Mouse (Mus musculus) mature B cell (primary cell): ENCODE data around the gene Tnk2.

Experiments used
- in situ Hi-C: fragments of 300-500 bp; cut with MboI; formaldehyde crosslinking; loops from 2 replicates; pipeline ENCODE4 v1.14.3; 2019

Tnk2 gene

GRCm38 (mm10) chr16:32643661-32644061, at the start of gene Tnk2:
Gene Tnk2, plus strand, starts transcription at chr16:32643874.
- in situ Hi-C loops = no loop called here

GRCm38 (mm10) chr16:32593916-32594315, 49.8 kb upstream of the Tnk2 start:
- in situ Hi-C loops = no loop called here

GRCm38 (mm10) chr16:32594701-32595100, 49.0 kb upstream of the Tnk2 start:
- in situ Hi-C loops = no loop called here

- in situ Hi-C loops = no loop called here
These were observed 48.4 kb upstream of the Tnk2 start for GRCm38 (mm10) chr16:32595142-32595855.

- in situ Hi-C loops = no loop called here
These were observed 45.7 kb upstream of the Tnk2 start for GRCm38 (mm10) chr16:32597909-32598381.

GRCm38 (mm10) chr16:32599151-32599550, 44.5 kb upstream of the Tnk2 start:
- in situ Hi-C loops = no loop called here

- in situ Hi-C loops = no loop called here
These were observed 41.4 kb upstream of the Tnk2 start for GRCm38 (mm10) chr16:32602193-32602685.

- in situ Hi-C loops = loop anchor here (5.0 kb wide), 1 partner anchor 90 kb away; no protein-coding TSS in a partner anchor
These were observed 35.9 kb upstream of the Tnk2 start for GRCm38 (mm10) chr16:32607562-32608343.

- in situ Hi-C loops = loop anchor here (5.0 kb wide), 1 partner anchor 91 kb away; no protein-coding TSS in a partner anchor
These were observed 35.3 kb upstream of the Tnk2 start for GRCm38 (mm10) chr16:32608344-32608711.

- in situ Hi-C loops = loop anchor here (5.0 kb wide), 1 partner anchor 92 kb away; no protein-coding TSS in a partner anchor
These were observed 34.8 kb upstream of the Tnk2 start, which contains the start of gene Tfrc for GRCm38 (mm10) chr16:32608712-32609400. Gene Tfrc, plus strand, starts transcription at chr16:32608920.

- in situ Hi-C loops = loop anchor here (5.0 kb wide), 1 partner anchor 92 kb away; no protein-coding TSS in a partner anchor
These were observed 34.3 kb upstream of the Tnk2 start for GRCm38 (mm10) chr16:32609401-32609779.

GRCm38 (mm10) chr16:32610460-32611255, 33.0 kb upstream of the Tnk2 start:
- in situ Hi-C loops = no loop called here

- in situ Hi-C loops = no loop called here
These were observed 31.6 kb upstream of the Tnk2 start for GRCm38 (mm10) chr16:32612052-32612451.

GRCm38 (mm10) chr16:32613269-32613834, 30.3 kb upstream of the Tnk2 start:
- in situ Hi-C loops = no loop called here

GRCm38 (mm10) chr16:32614047-32614446, 29.6 kb upstream of the Tnk2 start:
- in situ Hi-C loops = no loop called here

GRCm38 (mm10) chr16:32618946-32619345, 24.7 kb upstream of the Tnk2 start:
- in situ Hi-C loops = no loop called here

- in situ Hi-C loops = no loop called here
These were observed 15.5 kb upstream of the Tnk2 start for GRCm38 (mm10) chr16:32628140-32628539.

- in situ Hi-C loops = loop anchor here (5.0 kb wide), 1 partner anchor 55 kb away; no protein-coding TSS in a partner anchor
These were observed 11.3 kb upstream of the Tnk2 start for GRCm38 (mm10) chr16:32632328-32632824.

GRCm38 (mm10) chr16:32633486-32634012, 10.1 kb upstream of the Tnk2 start:
- in situ Hi-C loops = loop anchor here (5.0 kb wide), 1 partner anchor 54 kb away; no protein-coding TSS in a partner anchor

- in situ Hi-C loops = loop anchor here (5.0 kb wide), 1 partner anchor 53 kb away; no protein-coding TSS in a partner anchor
These were observed 9.5 kb upstream of the Tnk2 start for GRCm38 (mm10) chr16:32634183-32634582.
